Mouse (Mus musculus) CH12.LX (cell line): ENCODE data around the gene Hnrnpa0. TPM values are rescaled to one million over a fixed set of nuclear protein-coding genes. Genes with fewer than 3 reads are reported as not detected.

Experiments used
- DNase-seq: peaks from one replicate; pipeline ENCODE4 v3.0.0-alpha.2; 2013; ENCODE audit errors: extremely low read depth
- H3K27ac ChIP-seq: 2 replicates; pipeline ENCODE4 v1.5.1; 2012; ENCODE audit warnings: low read depth, mild to moderate bottlenecking, control low read depth, moderate library complexity; ENCODE audit not compliant: insufficient read depth
- H3K27me3 ChIP-seq: replicated peaks from 2 replicates; pipeline ENCODE3; 2012; ENCODE audit warnings: inconsistent platforms
- H3K36me3 ChIP-seq, 2 experiments: replicated peaks in 1 of 2; 2 replicates each; pipeline versions ENCODE3 to v1.6.1; 2012; ENCODE audit warnings: inconsistent platforms in 1 of 2, low read length in 1 of 2, mild to moderate bottlenecking in 1 of 2, mixed read lengths in 1 of 2, moderate library complexity in 1 of 2; ENCODE audit not compliant: control insufficient read depth in 1 of 2, insufficient read depth in 1 of 2
- H3K4me1 ChIP-seq, 2 experiments: 2 replicates each; pipeline ENCODE4 v1.6.1; 2012; ENCODE audit warnings: inconsistent platforms in 1 of 2, moderate library complexity in 1 of 2; ENCODE audit not compliant: insufficient read depth in 2 of 2, control insufficient read depth in 1 of 2
- H3K4me2 ChIP-seq: 2 replicates; pipeline ENCODE4 v1.6.1; 2012; ENCODE audit warnings: low read depth, mild to moderate bottlenecking, control low read depth; ENCODE audit not compliant: poor library complexity, insufficient read depth, severe bottlenecking
- H3K4me3 ChIP-seq, 3 experiments: fragments of 150-350 bp in 1 of 3; sonication (generic) in 1 of 3; replicated peaks in 1 of 3; 2 replicates each; pipeline versions ENCODE3 to v1.5.1; 2011 to 2012; ENCODE audit warnings: low read depth in 2 of 3, low read length in 2 of 3, mild to moderate bottlenecking in 2 of 3, moderate library complexity in 2 of 3, control low read depth in 1 of 3, improper control_type of control experiment in 1 of 3, inconsistent platforms in 1 of 3, mixed read lengths in 1 of 3; ENCODE audit not compliant: poor library complexity in 1 of 3
- H3K79me2 ChIP-seq: replicated peaks from 2 replicates; pipeline ENCODE4 v1.6.1; 2012; ENCODE audit warnings: mild to moderate bottlenecking, moderate library complexity; ENCODE audit not compliant: control insufficient read depth, poor library complexity, insufficient read depth, severe bottlenecking; ENCODE audit errors: extremely low read depth
- H3K9ac ChIP-seq: 2 replicates; pipeline ENCODE4 v1.6.1; 2012; ENCODE audit warnings: low read depth, mild to moderate bottlenecking, control low read depth, moderate library complexity; ENCODE audit not compliant: insufficient read depth
- H3K9me3 ChIP-seq: replicated peaks from 2 replicates; pipeline ENCODE3; 2012; ENCODE audit warnings: low read length, inconsistent platforms, mixed read lengths
- CHD1 ChIP-seq: IDR thresholded peaks from 2 replicates; pipeline ENCODE4 v1.6.1; 2012; ENCODE audit warnings: low read depth, low read length, improper control_type of control experiment, inconsistent platforms
- CHD2 ChIP-seq: IDR thresholded peaks from 2 replicates; pipeline ENCODE4 v1.6.1; 2011; ENCODE audit warnings: low read length, improper control_type of control experiment
- CTCF ChIP-seq, 2 experiments: IDR thresholded peaks in 1 of 2; conservative IDR thresholded peaks in 1 of 2; 2 replicates each; pipeline ENCODE4 v1.5.1; 2011 to 2012; ENCODE audit warnings: low read depth in 2 of 2, low read length in 2 of 2, improper control_type of control experiment in 1 of 2, inconsistent platforms in 1 of 2, mild to moderate bottlenecking in 1 of 2, moderate library complexity in 1 of 2
- E2F4 ChIP-seq: IDR thresholded peaks from 2 replicates; pipeline ENCODE4 v1.6.1; 2011; ENCODE audit warnings: low read depth, low read length, improper control_type of control experiment; ENCODE audit not compliant: insufficient replicate concordance
- EP300 ChIP-seq: IDR thresholded peaks from 2 replicates; pipeline ENCODE4 v1.6.1; 2011; ENCODE audit warnings: low read length, improper control_type of control experiment
- ETS1 ChIP-seq: conservative IDR thresholded peaks from 2 replicates; pipeline ENCODE4 v1.6.1; 2012; ENCODE audit warnings: low read depth, mild to moderate bottlenecking, inconsistent platforms, low read length, improper control_type of control experiment, moderate library complexity
- GABPA ChIP-seq: IDR thresholded peaks from 2 replicates; pipeline ENCODE4 v1.6.1; 2012; ENCODE audit warnings: low read depth, low read length, improper control_type of control experiment, inconsistent platforms; ENCODE audit not compliant: insufficient replicate concordance
- IRF4 ChIP-seq: IDR thresholded peaks from 2 replicates; pipeline ENCODE4 v1.6.1; 2014; ENCODE audit warnings: low read depth, mild to moderate bottlenecking, inconsistent platforms, low read length, improper control_type of control experiment
- JUN ChIP-seq: IDR thresholded peaks from 2 replicates; pipeline ENCODE4 v1.6.1; 2011; ENCODE audit warnings: low read depth, mild to moderate bottlenecking, low read length, improper control_type of control experiment, moderate library complexity; ENCODE audit not compliant: insufficient read depth
- JUND ChIP-seq: conservative IDR thresholded peaks from 2 replicates; pipeline ENCODE4 v1.6.1; 2011; ENCODE audit warnings: low read depth, low read length, improper control_type of control experiment
- KAT2A ChIP-seq: IDR thresholded peaks from 2 replicates; pipeline ENCODE4 v1.6.1; 2012; ENCODE audit warnings: low read length, improper control_type of control experiment, inconsistent platforms; ENCODE audit not compliant: insufficient replicate concordance
- MAX ChIP-seq: IDR thresholded peaks from 2 replicates; pipeline ENCODE4 v1.6.1; 2011; ENCODE audit warnings: low read length, improper control_type of control experiment
- MAZ ChIP-seq: IDR thresholded peaks from 2 replicates; pipeline ENCODE4 v1.6.1; 2012; ENCODE audit warnings: low read depth, mild to moderate bottlenecking, inconsistent platforms, low read length, improper control_type of control experiment, moderate library complexity
- MXI1 ChIP-seq: IDR thresholded peaks from 2 replicates; pipeline ENCODE4 v1.6.1; 2011; ENCODE audit warnings: mild to moderate bottlenecking, low read depth, low read length, improper control_type of control experiment
- MYC ChIP-seq: IDR thresholded peaks from 2 replicates; pipeline ENCODE4 v1.6.1; 2011; ENCODE audit warnings: low read depth, mild to moderate bottlenecking, improper control_type of control experiment, low read length
- NRF1 ChIP-seq: IDR thresholded peaks from 2 replicates; pipeline ENCODE4 v1.6.1; 2014; ENCODE audit warnings: low read depth, mild to moderate bottlenecking, inconsistent platforms, low read length, improper control_type of control experiment, moderate library complexity
- POLR2A ChIP-seq: IDR thresholded peaks from 2 replicates; pipeline ENCODE4 v1.6.1; 2011; ENCODE audit warnings: low read depth, mild to moderate bottlenecking, improper control_type of control experiment, low read length
- RAD21 ChIP-seq: IDR thresholded peaks from 2 replicates; pipeline ENCODE4 v1.6.1; 2011; ENCODE audit warnings: low read depth, mild to moderate bottlenecking, low read length, improper control_type of control experiment, moderate library complexity
- RCOR1 ChIP-seq: conservative IDR thresholded peaks from 2 replicates; pipeline ENCODE4 v1.6.1; 2012; ENCODE audit warnings: low read depth, mild to moderate bottlenecking, inconsistent platforms, low read length, improper control_type of control experiment
- TBP ChIP-seq: conservative IDR thresholded peaks from 2 replicates; pipeline ENCODE4 v1.6.1; 2011; ENCODE audit warnings: low read depth, low read length, improper control_type of control experiment
- TCF12 ChIP-seq: IDR thresholded peaks from 2 replicates; pipeline ENCODE4 v1.6.1; 2014; ENCODE audit warnings: low read depth, mild to moderate bottlenecking, inconsistent platforms, low read length, improper control_type of control experiment
- USF2 ChIP-seq: conservative IDR thresholded peaks from 2 replicates; pipeline ENCODE4 v1.6.1; 2011; ENCODE audit warnings: low read depth, low read length, improper control_type of control experiment
- ZC3H11A ChIP-seq: IDR thresholded peaks from 2 replicates; pipeline ENCODE4 v1.6.1; 2012; ENCODE audit warnings: low read depth, mild to moderate bottlenecking, inconsistent platforms, low read length, improper control_type of control experiment
- ZNF384 ChIP-seq: IDR thresholded peaks from 2 replicates; pipeline ENCODE4 v1.6.1; 2012; ENCODE audit warnings: low read depth, low read length, improper control_type of control experiment, inconsistent platforms
- dilution Hi-C: fragments of 300-500 bp; cut with MboI; formaldehyde crosslinking; loops from 2 replicates; pipeline ENCODE4 v1.14.3; 2020; ENCODE audit warnings: low sequenced_read_pairs; ENCODE audit not compliant: extremely low pct_unique_long_range_greater_than_20kb, extremely low pct_ligation_motif_present
- in situ Hi-C: fragments of 300-500 bp; cut with MboI; formaldehyde crosslinking; loops from 3 replicates; pipeline ENCODE4 v1.14.3; 2019; ENCODE audit warnings: low sequenced_read_pairs, low pct_ligation_motif_present, low pct_unique_long_range_greater_than_20kb, mixed read lengths
- polyA plus RNA-seq: library from polyadenylated mRNA; unstranded; fragments of >175 nt; gene quantifications from 2 replicates; pipeline ENCODE4 v1.2.1, GENCODE M21; 2012; ENCODE audit warnings: low read depth; ENCODE audit not compliant: insufficient read length
- total RNA-seq, 2 experiments: library from RNA; depleted of rRNA; stranded (reverse); fragments of 300-350 nt in 1 of 2; fragments of >200 nt in 1 of 2; gene quantifications; 2 replicates each; pipeline ENCODE4 v1.2.3; 2012 to 2014

The Hnrnpa0 gene
- total and polyA plus RNA-seq, 3 experiments, result 104 to 139 (median 126) TPM

- no peak for TF ChIP-seq NRF1
- no peak for TF ChIP-seq MYC
- TF ChIP-seq ETS1, result no peak
- TF ChIP-seq MAZ, result no peak
- no peak for TF ChIP-seq CHD2
- no peak for TF ChIP-seq ZNF384
- TF ChIP-seq CTCF (conservative IDR thresholded peaks at IDR 0.05 in 1 of 2, IDR thresholded peaks at IDR 0.05 in 1 of 2; ENCODE audit: low read depth in 2 of 2, low read length in 2 of 2), result no peak
- TF ChIP-seq JUN, result no peak
- TF ChIP-seq ZC3H11A, result no peak
- TF ChIP-seq TBP, result no peak
- no peak for TF ChIP-seq CHD1
- no peak for TF ChIP-seq E2F4
- TF ChIP-seq POLR2A, result no peak
- H3K4me2 ChIP-seq, result no peak overlapping the region
- H3K27ac ChIP-seq, result no peak overlapping the region
- no peaks in the 10 kb centered on the region for H3K4me1 ChIP-seq
- no peaks in the 10 kb centered on the region for H3K79me2 ChIP-seq
- no peak for DNase-seq
- no peaks in the 10 kb centered on the region for H3K36me3 ChIP-seq
- no peaks in the 10 kb centered on the region for H3K9me3 ChIP-seq
- no peak overlapping the region for H3K9ac ChIP-seq
- H3K27me3 ChIP-seq, result peaks cover 3% of the 10 kb centered on the region
- dilution Hi-C loops (no loop called here), in situ Hi-C loops (no loop called here)
- no peak overlapping the region for H3K4me3 ChIP-seq
Observed at GRCm38 (mm10) chr13:58083521-58083920, 44.8 kb downstream of the Hnrnpa0 start.

- peaks cover 4% of the 10 kb centered on the region for H3K27me3 ChIP-seq
- DNase-seq, result no peak
- H3K4me3 ChIP-seq, result no peak overlapping the region
- H3K9ac ChIP-seq, result no peak overlapping the region
- H3K4me2 ChIP-seq, result no peak overlapping the region
- H3K36me3 ChIP-seq, result no peaks in the 10 kb centered on the region
- dilution Hi-C loops (no loop called here), in situ Hi-C loops (no loop called here)
- H3K27ac ChIP-seq, result no peak overlapping the region
- H3K4me1 ChIP-seq, result no peaks in the 10 kb centered on the region
- no peaks in the 10 kb centered on the region for H3K9me3 ChIP-seq
- H3K79me2 ChIP-seq, result no peaks in the 10 kb centered on the region
- TF ChIP-seq TCF12, result no peak
Observed at GRCm38 (mm10) chr13:58083048-58083447, 45.3 kb downstream of the Hnrnpa0 start.

- no peaks in the 10 kb centered on the region for H3K36me3 ChIP-seq
- H3K27ac ChIP-seq, result no peak overlapping the region
- H3K4me1 ChIP-seq, result no peaks in the 10 kb centered on the region
- no peaks in the 10 kb centered on the region for H3K79me2 ChIP-seq
- H3K9ac ChIP-seq, result no peak overlapping the region
- in situ Hi-C loops (no loop called here), dilution Hi-C loops (no loop called here)
- H3K4me3 ChIP-seq, result no peak overlapping the region
- peaks cover 23% of the 10 kb centered on the region for H3K27me3 ChIP-seq
- H3K9me3 ChIP-seq, result no peaks in the 10 kb centered on the region
- no peak overlapping the region for H3K4me2 ChIP-seq
- no peak for DNase-seq
- TF ChIP-seq ZC3H11A (no peak), JUND (no peak), USF2 (no peak), MAX (no peak), E2F4 (no peak), EP300 (no peak), MXI1 (no peak), TCF12 (no peak), CHD2 (no peak), RAD21 (no peak), ETS1 (no peak), RCOR1 (no peak), GABPA (no peak), IRF4 (no peak), KAT2A (no peak)
Observed at GRCm38 (mm10) chr13:58078361-58078760, 50.0 kb downstream of the Hnrnpa0 start.
